Mouse (Mus musculus) cortical plate, adult 2 months (tissue): ENCODE data around the gene Kpna1. TPM values are rescaled to one million over a fixed set of nuclear protein-coding genes. Genes with fewer than 3 reads are reported as not detected.
"Not testable (repeated sequence)": the region's sequence is repeated elsewhere in the genome, so short reads cannot be mapped to it uniquely, and the experiment has no call there.

Experiments
- H3K27ac ChIP-seq: fragments of 200-500 bp; 2 replicates; pipeline ENCODE4 v1.5.1; 2012; ENCODE audit warnings: low read length, control low read depth, inconsistent platforms; ENCODE audit not compliant: insufficient read depth
- H3K4me1 ChIP-seq: fragments of 200-500 bp; 2 replicates; pipeline ENCODE4 v1.6.1; 2011; ENCODE audit warnings: low read length; ENCODE audit not compliant: control insufficient read depth, insufficient read depth
- H3K4me3 ChIP-seq: fragments of 200-500 bp; 2 replicates; pipeline ENCODE4 v1.5.1; 2011; ENCODE audit warnings: mild to moderate bottlenecking, low read length, control low read depth; ENCODE audit not compliant: insufficient read depth
- CTCF ChIP-seq: fragments of 200-500 bp; IDR thresholded peaks from 2 replicates; pipeline ENCODE4 v1.5.1; 2011; ENCODE audit warnings: mild to moderate bottlenecking, control low read depth, low read length; ENCODE audit not compliant: insufficient read depth; ENCODE audit errors: extremely low read depth
- POLR2A ChIP-seq: fragments of 200-500 bp; IDR thresholded peaks from 2 replicates; pipeline ENCODE4 v1.6.1; 2011; ENCODE audit warnings: mild to moderate bottlenecking, low read length, control low read depth; ENCODE audit not compliant: insufficient read depth; ENCODE audit errors: extremely low read depth
- polyA plus RNA-seq: library from polyadenylated mRNA; depleted of rRNA; stranded (reverse); fragments of >200 nt; gene quantifications from 2 replicates; pipeline ENCODE4 v1.2.3, GENCODE M21; 2012

Gene Kpna1
- polyA plus RNA-seq, 1 experiment, result 49.8 TPM

DNA sequence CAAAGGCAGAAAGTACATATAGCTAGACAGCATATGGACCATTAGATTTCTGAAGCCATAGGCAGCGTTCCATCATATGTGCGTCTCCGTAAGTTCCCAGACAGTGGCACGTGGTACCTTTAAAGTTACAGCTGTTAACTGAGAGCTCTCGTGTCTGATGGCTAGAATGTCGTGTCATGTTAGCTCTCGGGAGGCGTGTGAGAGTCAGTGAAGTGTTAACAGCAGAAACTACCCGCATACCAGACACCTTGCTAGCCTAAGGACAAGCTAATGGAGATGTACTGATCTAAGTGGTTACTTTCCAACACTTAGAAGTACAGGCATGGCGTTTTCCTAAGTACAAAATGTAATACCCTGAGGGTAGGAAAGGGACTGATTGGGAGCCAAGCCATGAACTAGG, 64.5 kb downstream of the Kpna1 start:
- H3K4me3 ChIP-seq, result no peak overlapping the region
- H3K4me1 ChIP-seq, result peaks cover 2% of the 10 kb centered on the region; the same call in 1 of the 2 replicates
- no peak for TF ChIP-seq CTCF
- TF ChIP-seq POLR2A, result no peak
- no peak overlapping the region for H3K27ac ChIP-seq

DNA sequence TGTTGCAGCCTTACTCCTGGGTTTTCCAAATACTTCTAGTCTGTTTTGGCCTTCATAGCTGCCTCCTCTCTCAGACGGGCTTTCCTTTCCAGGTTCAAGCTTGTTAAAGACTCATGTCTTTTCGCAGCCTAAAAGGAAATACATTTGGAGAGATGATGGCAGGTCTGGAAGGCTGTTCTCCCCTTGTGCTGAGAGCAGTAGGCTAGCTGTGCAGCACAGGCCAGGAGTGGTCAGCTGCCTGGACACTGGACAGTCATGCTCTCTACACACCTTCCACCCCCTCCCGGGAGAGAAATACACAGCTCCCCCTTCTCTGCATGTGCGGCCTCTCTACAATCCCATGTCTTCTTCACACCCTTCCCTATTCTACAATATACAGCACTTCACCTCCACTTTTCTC, 65.4 kb downstream of the Kpna1 start:
- no peak for TF ChIP-seq POLR2A
- no peak for TF ChIP-seq CTCF
- Histone ChIP-seq H3K27ac (no peak overlapping the region), H3K4me3 (no peak overlapping the region), H3K4me1 (peaks cover 2% of the 10 kb centered on the region; the same call in 1 of the 2 replicates)

DNA sequence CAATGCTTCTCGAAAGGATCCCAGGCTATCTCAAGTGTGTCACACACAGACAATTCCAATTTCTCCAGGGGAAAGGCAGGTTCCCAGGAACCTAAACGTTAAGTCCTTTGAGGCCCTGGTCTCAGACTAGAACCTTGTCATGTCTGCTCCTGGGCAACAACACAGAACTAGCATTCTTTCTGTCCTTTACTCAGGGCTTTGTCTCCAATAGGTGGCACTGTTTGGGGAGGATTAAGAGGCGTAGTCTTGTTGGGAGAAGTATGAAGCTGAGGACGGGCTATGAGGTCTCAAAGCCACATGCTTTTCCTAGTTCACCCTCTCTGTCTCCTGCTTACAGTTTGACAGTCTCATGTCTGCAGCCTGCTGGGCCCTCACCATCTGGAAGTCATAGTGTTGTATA, 69.0 kb downstream of the Kpna1 start:
- no peak for TF ChIP-seq POLR2A
- Histone ChIP-seq H3K4me1 (no peaks in the 10 kb centered on the region), H3K27ac (no peak overlapping the region), H3K4me3 (no peak overlapping the region)

DNA sequence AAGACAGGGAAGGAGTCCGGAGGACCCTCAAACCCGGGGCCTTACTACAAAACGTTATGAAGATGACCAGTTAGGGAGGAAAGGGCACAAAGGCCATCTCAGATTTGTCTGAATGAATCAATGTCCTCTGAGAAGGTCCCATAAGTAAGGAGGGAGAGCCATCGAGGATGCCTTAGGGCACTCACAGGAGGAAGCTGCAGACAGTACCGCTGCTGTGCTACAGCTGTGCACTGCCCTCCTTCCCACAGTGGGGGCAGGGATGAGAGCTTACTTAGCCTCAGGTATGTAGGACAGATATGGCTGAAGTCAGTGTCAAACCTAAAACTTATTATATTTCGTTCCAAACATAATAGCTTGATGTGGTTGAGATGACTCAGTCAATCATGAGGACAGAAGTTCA, 72.9 kb downstream of the Kpna1 start:
- no peak overlapping the region for H3K27ac ChIP-seq
- no peak overlapping the region for H3K4me3 ChIP-seq
- no peak for TF ChIP-seq POLR2A
- H3K4me1 ChIP-seq, result no peaks in the 10 kb centered on the region

DNA sequence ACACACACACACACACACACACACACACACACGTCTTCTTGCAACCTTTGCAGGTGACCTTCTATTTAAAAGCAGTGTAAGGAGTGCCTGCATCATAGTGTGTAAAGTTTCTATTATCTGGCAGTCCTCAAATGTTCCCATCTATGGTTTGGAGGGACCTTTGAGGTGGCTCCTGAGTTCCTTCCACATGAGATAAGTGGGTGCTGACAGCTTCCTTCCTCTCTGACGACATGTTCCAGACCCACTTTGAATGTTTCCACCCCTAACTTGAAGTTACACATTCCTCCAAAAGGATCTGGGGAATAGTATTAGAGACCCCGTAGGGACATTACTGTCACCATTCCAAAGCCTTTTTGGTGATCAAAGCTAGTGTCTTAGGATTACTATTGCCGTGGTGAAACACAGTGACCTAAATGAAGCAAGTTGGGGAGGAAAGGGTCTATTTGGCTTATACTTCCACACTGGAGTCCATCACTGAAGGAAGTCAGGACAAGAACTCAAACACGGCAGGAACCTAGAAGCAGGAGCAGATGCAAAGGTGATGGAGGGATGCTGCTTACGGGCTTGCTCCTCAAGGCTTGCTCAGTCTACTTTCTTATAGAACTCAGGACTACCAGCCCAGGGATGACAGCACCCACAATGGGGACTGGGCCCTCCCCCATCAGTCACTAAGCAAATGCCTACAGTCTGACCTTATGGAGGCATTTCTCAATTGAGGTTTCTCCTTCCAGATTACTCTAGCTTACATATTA, 75.2 kb downstream of the Kpna1 start:
- Histone ChIP-seq H3K27ac (no peak overlapping the region), H3K4me1 (no peaks in the 10 kb centered on the region), H3K4me3 (no peak overlapping the region)
- TF ChIP-seq CTCF (no peak), POLR2A (no peak)

DNA sequence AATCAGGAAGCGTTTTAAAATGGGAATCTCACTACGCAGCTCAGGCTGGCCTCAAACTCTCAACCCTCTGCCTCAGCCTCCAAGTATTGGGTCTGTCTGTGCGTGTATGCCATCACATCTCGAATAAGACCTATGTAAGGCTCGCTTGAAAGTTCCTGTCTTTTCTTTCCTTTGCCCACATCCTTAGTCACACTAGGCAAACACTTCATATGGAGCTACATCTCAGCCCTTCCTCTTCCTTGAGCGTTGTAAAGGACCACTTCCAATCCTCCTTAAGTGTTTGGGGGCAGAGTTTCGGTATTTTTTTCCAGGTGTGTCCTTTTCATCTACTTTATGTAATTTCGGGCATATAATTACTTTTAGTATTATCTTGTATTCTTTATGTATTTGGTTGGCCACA, 76.4 kb downstream of the Kpna1 start:
- TF ChIP-seq CTCF (no peak), POLR2A (no peak)
- H3K4me3 ChIP-seq, result no peak overlapping the region
- H3K27ac ChIP-seq, result no peak overlapping the region
- no peaks in the 10 kb centered on the region for H3K4me1 ChIP-seq

DNA sequence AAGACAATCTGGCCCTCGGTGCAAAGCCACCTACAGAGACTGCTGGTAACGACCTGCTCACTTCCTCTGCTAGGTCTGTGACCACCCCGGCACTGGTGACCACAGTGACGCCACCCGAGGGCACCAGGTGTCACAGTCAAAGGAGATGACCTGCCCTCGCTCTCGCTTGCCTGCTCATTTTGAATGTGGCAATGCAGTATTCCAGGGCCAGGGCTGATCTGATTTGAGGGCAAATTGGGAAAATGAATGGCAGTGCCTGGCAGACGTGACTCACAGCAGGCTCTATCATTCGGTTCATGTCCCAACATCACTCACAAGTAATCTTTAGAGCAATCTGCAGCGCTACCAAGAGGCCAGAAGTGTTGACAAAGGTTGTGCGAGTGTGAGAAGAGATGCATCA, 77.9 kb downstream of the Kpna1 start:
- Histone ChIP-seq H3K4me1 (no peaks in the 10 kb centered on the region), H3K4me3 (no peak overlapping the region), H3K27ac (no peak overlapping the region)
- TF ChIP-seq POLR2A, result no peak
- TF ChIP-seq CTCF, result no peak

DNA sequence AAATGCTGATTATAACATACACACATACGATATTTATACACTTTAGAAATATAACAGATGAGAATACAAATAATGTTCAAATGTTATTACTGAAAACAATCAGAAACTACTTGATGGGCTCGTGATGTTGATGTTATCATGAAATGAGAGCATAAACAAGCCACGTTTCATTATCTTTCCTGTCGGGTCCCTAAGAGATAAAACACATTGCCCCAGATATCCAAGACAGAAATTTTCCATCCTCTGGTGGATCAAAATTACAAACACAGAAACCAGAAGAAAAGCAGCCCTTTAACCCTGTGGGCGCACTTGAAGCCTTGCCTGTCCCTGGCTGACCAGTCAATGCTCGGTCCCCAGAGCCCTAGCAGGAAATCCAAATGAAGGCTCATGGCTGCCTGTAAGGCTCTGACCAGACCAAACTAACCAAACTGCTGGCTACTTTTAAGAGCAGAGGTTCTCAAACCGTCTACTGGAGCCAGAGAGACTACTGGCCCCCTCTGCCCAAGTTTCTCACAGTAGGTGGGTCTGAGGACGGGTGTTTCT, 79.5 kb downstream of the Kpna1 start:
- no peak overlapping the region for H3K4me3 ChIP-seq
- H3K27ac ChIP-seq, result no peak overlapping the region
- TF ChIP-seq POLR2A (no peak), CTCF (no peak)
- no peaks in the 10 kb centered on the region for H3K4me1 ChIP-seq

DNA sequence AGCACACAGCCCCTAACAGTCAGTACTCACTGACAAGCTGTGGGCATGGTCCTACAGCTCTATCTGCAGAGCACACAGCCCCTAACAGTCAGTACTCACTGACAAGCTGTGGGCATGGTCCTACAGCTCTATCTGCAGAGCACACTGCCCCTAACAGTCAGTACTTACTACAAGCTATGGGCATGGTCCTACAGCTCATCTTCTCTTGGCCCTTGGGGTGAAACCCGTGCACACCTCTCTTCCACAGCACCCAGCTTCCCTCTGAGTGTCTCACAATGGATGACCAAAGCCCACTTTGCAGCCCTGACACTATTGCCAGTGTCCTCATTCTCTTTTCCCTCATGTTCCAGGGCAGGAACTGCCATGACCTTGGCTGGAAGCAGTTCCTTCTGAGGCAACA, 84.0 kb downstream of the Kpna1 start:
- not testable (repeated sequence) for H3K27ac ChIP-seq, H3K4me3 ChIP-seq, H3K4me1 ChIP-seq

DNA sequence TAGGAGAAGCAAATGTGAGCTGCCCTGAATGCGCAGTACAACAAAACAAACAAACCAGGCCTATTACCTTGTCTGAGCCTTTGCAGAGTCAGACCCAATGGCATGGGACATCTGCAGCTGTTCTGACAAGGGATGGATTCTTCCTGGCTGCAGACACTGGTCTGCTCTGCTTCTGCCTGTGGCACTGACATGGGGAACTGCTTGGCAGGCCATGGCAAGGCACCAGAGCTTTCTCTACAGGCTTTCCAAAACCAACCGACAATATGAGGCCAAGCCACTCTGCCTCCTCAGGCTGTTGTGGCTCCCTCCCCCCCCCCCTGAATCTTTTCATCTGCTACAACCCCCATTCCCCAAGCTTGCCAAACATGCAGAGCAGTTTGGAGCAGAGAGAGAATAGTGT, 84.8 kb downstream of the Kpna1 start:
- no peak overlapping the region for H3K4me3 ChIP-seq
- H3K4me1 ChIP-seq, result no peaks in the 10 kb centered on the region
- 0 out of 2 replicates have a peak overlapping the region, but pooled peaks have one; percentile 33 for H3K27ac ChIP-seq
- TF ChIP-seq CTCF (no peak), POLR2A (no peak)
